Mouse (Mus musculus): ENCODE results near the gene Marcksl1. TPM values are rescaled to one million over a fixed set of nuclear protein-coding genes. Genes with fewer than 3 reads are reported as not detected.

Marcksl1 gene
- polyA plus RNA-seq, 1 experiment from 2014 or later, result 544 TPM

- H3K27me3 ChIP-seq (ENCODE audit: control insufficient read depth, insufficient read depth, low read depth, low read length), result peaks cover 4% of the 10 kb centered on the region
- H3K4me3 ChIP-seq (ENCODE audit: low read length), result no peak overlapping the region
- no peaks in the 10 kb centered on the region for H3K9me3 ChIP-seq (ENCODE audit: control insufficient read depth, low read length)
- H3K36me3 ChIP-seq (ENCODE audit: control insufficient read depth, insufficient read depth, low read length), result no peaks in the 10 kb centered on the region
- peak overlapping the region; percentile 14; the same call in 1 of the 2 replicates for H3K4me2 ChIP-seq (ENCODE audit: low read depth, low read length)
- peak; percentile 8 for ATAC-seq (ENCODE audit: low read depth)
- H3K9ac ChIP-seq (ENCODE audit: low read length), result no peak overlapping the region
- peaks cover 24% of the 10 kb centered on the region for H3K4me1 ChIP-seq (replicated peaks; ENCODE audit: control insufficient read depth, insufficient read depth, low read length)
- WGBS, result 43% methylated on average over 6 of the region's 6 CpGs
- peak overlapping the region; percentile 77 for H3K27ac ChIP-seq (ENCODE audit: low read length)
Observed at GRCm38 (mm10) chr4:129496631-129497030, 16.8 kb upstream of the Marcksl1 start.

DNA sequence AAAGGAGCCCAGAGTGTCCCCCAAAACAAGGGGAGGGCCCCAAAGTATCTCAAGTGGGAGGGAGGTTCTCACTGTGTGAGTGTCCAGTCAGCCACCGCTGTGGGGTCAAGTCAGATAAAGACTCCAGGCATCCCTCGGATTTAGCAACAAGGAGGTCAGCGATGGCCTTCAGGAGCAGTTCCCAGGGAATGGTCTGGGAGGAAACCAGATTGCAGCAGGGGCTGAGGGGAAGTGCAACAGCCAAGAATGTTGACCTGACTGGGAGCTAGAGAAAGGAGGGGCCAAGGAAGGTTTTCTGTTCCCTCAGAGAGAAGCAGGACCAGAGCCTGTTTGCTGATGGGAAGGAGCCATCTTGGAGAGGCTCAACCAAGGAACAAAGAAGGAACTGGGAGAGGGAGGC lies 14.4 kb upstream of the Marcksl1 start:
- Histone ChIP-seq H3K9me3 (ENCODE audit: control insufficient read depth, low read length) (no peaks in the 10 kb centered on the region), H3K4me2 (ENCODE audit: low read depth, low read length) (no peak overlapping the region), H3K4me3 (ENCODE audit: low read length) (no peak overlapping the region), H3K27ac (ENCODE audit: low read length) (no peak overlapping the region), H3K27me3 (ENCODE audit: control insufficient read depth, insufficient read depth, low read depth, low read length) (no peaks in the 10 kb centered on the region), H3K36me3 (ENCODE audit: control insufficient read depth, insufficient read depth, low read length) (no peaks in the 10 kb centered on the region), H3K4me1 (replicated peaks; ENCODE audit: control insufficient read depth, insufficient read depth, low read length) (peaks cover 35% of the 10 kb centered on the region), H3K9ac (ENCODE audit: low read length) (no peak overlapping the region)
- 47% methylated on average over 3 of the region's 3 CpGs for WGBS
- no peak for ATAC-seq (ENCODE audit: low read depth)

- H3K9me3 ChIP-seq (ENCODE audit: control insufficient read depth, low read length), result no peaks in the 10 kb centered on the region
- 74% methylated on average over 8 of the region's 8 CpGs for WGBS
- H3K36me3 ChIP-seq (ENCODE audit: control insufficient read depth, insufficient read depth, low read length), result no peaks in the 10 kb centered on the region
- peak overlapping the region; percentile 71 for H3K4me2 ChIP-seq (ENCODE audit: low read depth, low read length)
- peak overlapping the region; percentile 91 for H3K27ac ChIP-seq (ENCODE audit: low read length)
- H3K9ac ChIP-seq (ENCODE audit: low read length), result peak overlapping the region; percentile 80
- H3K4me3 ChIP-seq (ENCODE audit: low read length), result peak overlapping the region; percentile 57
- ATAC-seq (ENCODE audit: low read depth), result no peak
- H3K27me3 ChIP-seq (ENCODE audit: control insufficient read depth, insufficient read depth, low read depth, low read length), result no peaks in the 10 kb centered on the region
- peaks cover 35% of the 10 kb centered on the region for H3K4me1 ChIP-seq (replicated peaks; ENCODE audit: control insufficient read depth, insufficient read depth, low read length)
Observed at GRCm38 (mm10) chr4:129500017-129500416, 13.4 kb upstream of the Marcksl1 start.

DNA sequence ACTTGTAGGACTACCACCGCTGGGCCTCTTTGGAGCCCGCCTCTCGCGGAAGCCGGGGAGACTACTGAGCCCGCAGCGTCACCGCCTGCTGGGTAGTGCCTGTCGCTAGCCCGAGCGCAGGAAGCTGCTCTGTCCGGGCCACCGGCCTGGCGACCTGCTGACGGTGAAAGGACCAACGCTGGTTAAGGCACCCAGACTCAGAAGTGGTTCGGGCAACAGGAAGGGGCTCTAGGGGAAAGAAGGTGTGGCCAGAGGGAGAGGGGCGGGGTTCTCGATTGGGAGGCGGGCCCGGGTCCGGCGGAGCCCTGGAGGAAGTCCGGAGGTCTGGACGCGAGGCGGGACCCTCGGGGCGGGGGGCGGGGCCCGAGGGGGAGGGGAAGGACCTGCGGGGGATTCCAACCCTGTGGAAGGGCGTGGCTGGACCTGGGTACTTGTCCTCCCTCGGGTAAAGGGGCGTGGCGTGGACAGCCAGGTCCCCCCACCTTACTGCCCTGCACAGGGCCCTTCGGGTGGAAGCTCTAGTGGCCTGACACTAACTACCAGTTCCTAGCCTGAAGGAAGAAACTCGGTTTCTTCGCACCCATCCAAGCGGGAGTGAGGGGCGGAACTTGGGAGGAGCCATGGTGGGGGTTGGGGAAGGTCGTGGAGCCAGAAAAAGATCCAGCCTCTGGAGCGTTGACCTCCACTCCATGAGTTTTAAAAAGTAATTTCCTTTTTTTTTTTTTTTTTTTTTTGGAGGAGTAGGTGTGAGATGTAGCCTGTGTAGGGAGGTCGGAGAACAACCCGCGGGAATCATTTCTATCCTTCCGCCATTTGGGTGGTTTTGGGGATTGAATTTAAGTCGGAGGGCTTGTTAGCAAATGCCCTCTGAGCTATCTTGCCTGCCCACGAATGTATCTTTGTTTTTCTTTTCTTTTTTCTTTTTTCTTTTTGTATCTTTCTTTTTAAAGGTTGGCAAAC lies 12.5 kb upstream of the Marcksl1 start:
- Histone ChIP-seq H3K27me3 (ENCODE audit: control insufficient read depth, insufficient read depth, low read depth, low read length) (no peaks in the 10 kb centered on the region), H3K27ac (ENCODE audit: low read length) (peak overlapping the region; percentile 91), H3K9me3 (ENCODE audit: control insufficient read depth, low read length) (no peaks in the 10 kb centered on the region), H3K36me3 (ENCODE audit: control insufficient read depth, insufficient read depth, low read length) (no peaks in the 10 kb centered on the region), H3K4me2 (ENCODE audit: low read depth, low read length) (peak overlapping the region; percentile 71), H3K4me3 (ENCODE audit: low read length) (peak overlapping the region; percentile 57), H3K9ac (ENCODE audit: low read length) (peak overlapping the region; percentile 80), H3K4me1 (replicated peaks; ENCODE audit: control insufficient read depth, insufficient read depth, low read length) (peaks cover 35% of the 10 kb centered on the region)
- 1% methylated on average over 41 of the region's 49 CpGs for WGBS
- ATAC-seq (ENCODE audit: low read depth), result peak; percentile 94

DNA sequence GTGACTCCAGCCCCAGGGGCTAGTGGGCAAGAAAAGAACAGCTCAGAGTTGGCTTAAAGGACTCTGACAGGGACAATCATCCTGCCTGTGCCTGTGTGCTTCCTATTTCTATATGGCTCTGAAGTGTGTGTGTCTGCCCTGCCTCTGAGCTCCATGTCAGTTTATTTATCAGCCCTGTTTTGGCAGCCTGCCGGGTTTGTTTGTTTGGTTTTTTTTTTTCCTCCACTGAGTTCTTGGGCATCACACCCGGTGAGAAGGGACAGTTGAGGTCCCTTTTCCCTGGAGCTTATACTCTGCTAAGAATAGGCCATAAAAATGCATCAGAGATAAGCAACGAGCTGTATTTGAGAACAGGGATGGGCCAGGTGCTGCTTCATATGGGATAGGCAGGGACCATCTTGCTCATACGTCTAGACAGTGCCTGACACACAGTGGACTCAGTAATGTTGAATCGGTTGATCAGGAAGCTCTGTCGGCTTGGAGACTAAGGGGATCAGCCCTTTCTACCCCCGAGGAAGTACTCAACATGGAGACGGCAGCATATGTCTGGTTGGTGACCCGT lies 11.0 kb upstream of the Marcksl1 start:
- Histone ChIP-seq H3K4me3 (ENCODE audit: low read length) (no peak overlapping the region), H3K4me2 (ENCODE audit: low read depth, low read length) (no peak overlapping the region), H3K27me3 (ENCODE audit: control insufficient read depth, insufficient read depth, low read depth, low read length) (no peaks in the 10 kb centered on the region), H3K36me3 (ENCODE audit: control insufficient read depth, insufficient read depth, low read length) (no peaks in the 10 kb centered on the region), H3K9ac (ENCODE audit: low read length) (0 out of 2 replicates have a peak overlapping the region, but pooled peaks have one; percentile 31), H3K9me3 (ENCODE audit: control insufficient read depth, low read length) (no peaks in the 10 kb centered on the region), H3K27ac (ENCODE audit: low read length) (no peak overlapping the region; the same call in 1 of the 2 replicates), H3K4me1 (replicated peaks; ENCODE audit: control insufficient read depth, insufficient read depth, low read length) (peaks cover 28% of the 10 kb centered on the region)
- ATAC-seq (ENCODE audit: low read depth), result no peak
- WGBS, result 43% methylated on average over 9 of the region's 9 CpGs

GRCm38 (mm10) chr4:129502901-129503444 lies 10.4 kb upstream of the Marcksl1 start:
- WGBS, result 51% methylated on average over 11 of the region's 11 CpGs
- no peak overlapping the region for H3K4me2 ChIP-seq (ENCODE audit: low read depth, low read length)

GRCm38 (mm10) chr4:129505511-129505910 lies 7.9 kb upstream of the Marcksl1 start:
- H3K9me3 ChIP-seq (ENCODE audit: control insufficient read depth, low read length), result no peaks in the 10 kb centered on the region
- no peak overlapping the region for H3K4me2 ChIP-seq (ENCODE audit: low read depth, low read length)
- no peak overlapping the region for H3K4me3 ChIP-seq (ENCODE audit: low read length)
- H3K9ac ChIP-seq (ENCODE audit: low read length), result no peak overlapping the region
- no peak overlapping the region for H3K27ac ChIP-seq (ENCODE audit: low read length)
- ATAC-seq (ENCODE audit: low read depth), result no peak
- peaks cover 25% of the 10 kb centered on the region for H3K4me1 ChIP-seq (replicated peaks; ENCODE audit: control insufficient read depth, insufficient read depth, low read length)
- WGBS, result 82% methylated on average over 3 of the region's 3 CpGs
- H3K27me3 ChIP-seq (ENCODE audit: control insufficient read depth, insufficient read depth, low read depth, low read length), result no peaks in the 10 kb centered on the region
- no peaks in the 10 kb centered on the region for H3K36me3 ChIP-seq (ENCODE audit: control insufficient read depth, insufficient read depth, low read length)

More at GRCm38 (mm10) chr4:129502901-129503444, 10.4 kb upstream of the Marcksl1 start:
- peak overlapping the region; percentile 49; the same call in 1 of the 2 replicates for H3K27ac ChIP-seq (ENCODE audit: low read length)
- no peaks in the 10 kb centered on the region for H3K27me3 ChIP-seq (ENCODE audit: control insufficient read depth, insufficient read depth, low read depth, low read length)
- no peak overlapping the region for H3K9ac ChIP-seq (ENCODE audit: low read length)
- H3K4me1 ChIP-seq (replicated peaks; ENCODE audit: control insufficient read depth, insufficient read depth, low read length), result peaks cover 28% of the 10 kb centered on the region
- H3K9me3 ChIP-seq (ENCODE audit: control insufficient read depth, low read length), result no peaks in the 10 kb centered on the region
- no peak for ATAC-seq (ENCODE audit: low read depth)
- H3K36me3 ChIP-seq (ENCODE audit: control insufficient read depth, insufficient read depth, low read length), result no peaks in the 10 kb centered on the region
- no peak overlapping the region for H3K4me3 ChIP-seq (ENCODE audit: low read length)

- H3K27ac ChIP-seq (ENCODE audit: low read length), result no peak overlapping the region
- no peak overlapping the region for H3K4me3 ChIP-seq (ENCODE audit: low read length)
- 60% methylated on average over 9 of the region's 10 CpGs for WGBS
- H3K36me3 ChIP-seq (ENCODE audit: control insufficient read depth, insufficient read depth, low read length), result no peaks in the 10 kb centered on the region
- no peaks in the 10 kb centered on the region for H3K9me3 ChIP-seq (ENCODE audit: control insufficient read depth, low read length)
- no peak overlapping the region for H3K9ac ChIP-seq (ENCODE audit: low read length)
- H3K4me2 ChIP-seq (ENCODE audit: low read depth, low read length), result no peak overlapping the region
- peaks cover 22% of the 10 kb centered on the region for H3K4me1 ChIP-seq (replicated peaks; ENCODE audit: control insufficient read depth, insufficient read depth, low read length)
- no peak for ATAC-seq (ENCODE audit: low read depth)
- H3K27me3 ChIP-seq (ENCODE audit: control insufficient read depth, insufficient read depth, low read depth, low read length), result no peaks in the 10 kb centered on the region
Observed at GRCm38 (mm10) chr4:129507434-129508236, 5.7 kb upstream of the Marcksl1 start.

DNA sequence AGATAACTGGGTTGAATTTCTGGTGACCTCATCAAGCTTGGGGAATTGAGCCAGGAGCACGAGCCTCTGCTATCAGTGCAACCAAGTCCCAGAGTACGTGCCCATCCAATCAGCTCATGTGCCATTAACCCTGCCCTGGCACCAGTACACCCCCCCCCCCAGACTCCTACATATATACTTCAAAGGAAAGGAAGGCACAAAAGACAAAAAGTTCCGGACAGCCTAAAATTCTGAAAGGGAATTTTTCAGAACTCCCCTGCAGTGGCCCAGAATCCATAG lies 5.2 kb upstream of the Marcksl1 start:
- WGBS, result 59% methylated on average over 3 of the region's 3 CpGs
- Histone ChIP-seq H3K4me3 (ENCODE audit: low read length) (no peak overlapping the region), H3K9me3 (ENCODE audit: control insufficient read depth, low read length) (no peaks in the 10 kb centered on the region), H3K36me3 (ENCODE audit: control insufficient read depth, insufficient read depth, low read length) (no peaks in the 10 kb centered on the region), H3K27me3 (ENCODE audit: control insufficient read depth, insufficient read depth, low read depth, low read length) (no peaks in the 10 kb centered on the region), H3K4me1 (replicated peaks; ENCODE audit: control insufficient read depth, insufficient read depth, low read length) (peaks cover 17% of the 10 kb centered on the region), H3K4me2 (ENCODE audit: low read depth, low read length) (no peak overlapping the region), H3K27ac (ENCODE audit: low read length) (no peak overlapping the region), H3K9ac (ENCODE audit: low read length) (no peak overlapping the region)
- ATAC-seq (ENCODE audit: low read depth), result no peak
